Mouse (Mus musculus) megakaryocyte progenitor cell, adult 5-6 weeks (primary cell): Measurements from ENCODE around the gene Olfml2b. TPM values are rescaled to one million over a fixed set of nuclear protein-coding genes. Genes with fewer than 3 reads are reported as not detected.

Experiments
- ATAC-seq: replicated peaks from 2 replicates; pipeline ENCODE4 v1.8.0; 2016; ENCODE audit warnings: mild to moderate bottlenecking, moderate TSS enrichment, inconsistent platforms; ENCODE audit not compliant: poor library complexity
- total RNA-seq, 2 experiments: library from RNA; stranded (forward) in 1 of 2; stranded (reverse) in 1 of 2; fragments of 157-497, 149-512 nt in 1 of 2; fragments of 200-1000 nt in 1 of 2; gene quantifications; 2 replicates each; pipeline versions ENCODE4 v1.2.3 to v1.2.4; 2015 to 2017

Olfml2b gene
- total RNA-seq, 2 experiments from 2014 or later = 0.67 to 2.0 TPM

DNA sequence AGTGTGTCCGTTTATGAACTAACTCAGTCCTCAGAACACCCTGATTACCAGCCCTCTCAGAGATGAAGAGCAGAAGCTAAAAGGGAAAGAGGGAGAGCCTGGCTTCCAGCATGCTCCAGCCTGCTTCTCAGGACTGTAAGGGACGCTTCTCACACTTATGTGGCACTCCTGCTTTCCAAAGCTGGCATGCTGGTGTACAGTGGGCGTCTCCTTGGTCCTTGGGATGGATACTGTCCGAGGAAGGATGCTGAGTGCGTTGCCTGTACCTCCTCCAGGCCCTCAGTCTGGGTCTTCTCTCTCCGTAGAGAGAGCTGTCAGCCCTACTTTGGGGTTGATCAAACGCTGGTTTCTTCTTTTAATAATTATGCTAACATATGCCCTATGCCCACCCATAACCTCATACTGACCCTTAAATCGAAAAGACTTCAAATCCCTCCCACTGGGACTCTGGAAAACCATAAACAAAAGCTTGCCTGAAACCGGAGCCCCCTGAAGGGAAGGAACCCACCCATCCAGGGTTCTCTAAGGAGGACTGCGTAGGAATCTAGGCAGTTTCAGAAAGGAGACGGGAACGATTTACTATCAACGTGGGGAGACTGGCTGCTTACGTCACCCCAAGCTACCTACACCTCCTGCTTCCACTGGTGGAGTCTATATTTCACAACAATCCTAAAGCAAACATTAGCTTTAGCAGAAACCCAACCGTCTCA lies 1.7 kb downstream of the Olfml2b start:
- ATAC-seq = no peak

DNA sequence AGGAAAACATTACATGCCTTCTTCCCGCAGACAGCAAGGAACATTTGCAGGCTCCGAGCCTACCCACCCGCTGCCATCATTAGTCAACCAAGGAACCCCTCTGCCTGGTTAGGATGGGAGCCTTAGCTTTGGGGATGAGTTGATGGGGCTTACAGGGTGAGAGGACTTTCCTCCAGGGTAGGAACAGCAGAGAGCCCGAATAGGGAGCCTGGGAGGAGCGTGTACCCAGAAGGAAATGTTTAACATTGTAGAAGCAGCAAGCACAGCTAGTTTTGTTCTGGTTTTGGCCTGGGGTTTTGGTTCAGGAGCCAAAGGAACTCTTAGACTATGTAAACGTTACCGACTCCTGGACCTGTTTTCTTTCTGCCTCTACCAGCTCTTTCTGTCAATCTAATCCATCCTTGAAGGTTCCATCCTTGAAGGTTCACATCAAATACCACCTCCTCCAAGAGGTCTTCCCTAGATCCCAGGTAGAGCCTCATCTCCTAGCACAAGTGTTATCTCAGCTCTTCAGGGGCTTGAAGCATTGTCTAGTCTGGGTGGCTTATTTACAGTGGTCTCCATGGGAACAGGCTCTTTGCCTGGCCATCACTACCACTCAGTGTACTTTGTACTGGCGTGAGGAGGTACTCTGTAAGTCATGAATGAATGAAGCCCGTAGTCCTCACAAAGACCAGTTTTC lies 2.4 kb downstream of the Olfml2b start:
- no peak for ATAC-seq

DNA sequence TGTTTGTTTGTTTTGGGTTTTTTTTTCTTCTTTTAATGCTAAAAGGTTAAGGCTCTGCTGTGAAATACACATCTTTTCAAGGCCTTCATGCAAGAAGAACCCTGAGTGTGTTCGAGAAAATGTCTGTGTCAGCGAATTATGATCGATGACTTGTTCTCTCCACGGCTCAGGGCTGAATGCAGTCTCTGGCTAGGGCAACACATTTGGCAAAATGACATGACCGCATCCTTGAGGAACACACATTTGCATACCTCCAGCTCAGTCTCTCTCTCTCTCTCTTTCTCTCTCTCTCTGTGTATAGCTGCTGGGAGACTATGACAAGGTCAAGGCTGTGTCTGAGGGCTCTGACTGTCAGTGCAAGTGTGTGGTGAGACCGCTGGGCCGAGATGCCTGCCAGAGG lies 3.0 kb downstream of the Olfml2b start:
- ATAC-seq = no peak

DNA sequence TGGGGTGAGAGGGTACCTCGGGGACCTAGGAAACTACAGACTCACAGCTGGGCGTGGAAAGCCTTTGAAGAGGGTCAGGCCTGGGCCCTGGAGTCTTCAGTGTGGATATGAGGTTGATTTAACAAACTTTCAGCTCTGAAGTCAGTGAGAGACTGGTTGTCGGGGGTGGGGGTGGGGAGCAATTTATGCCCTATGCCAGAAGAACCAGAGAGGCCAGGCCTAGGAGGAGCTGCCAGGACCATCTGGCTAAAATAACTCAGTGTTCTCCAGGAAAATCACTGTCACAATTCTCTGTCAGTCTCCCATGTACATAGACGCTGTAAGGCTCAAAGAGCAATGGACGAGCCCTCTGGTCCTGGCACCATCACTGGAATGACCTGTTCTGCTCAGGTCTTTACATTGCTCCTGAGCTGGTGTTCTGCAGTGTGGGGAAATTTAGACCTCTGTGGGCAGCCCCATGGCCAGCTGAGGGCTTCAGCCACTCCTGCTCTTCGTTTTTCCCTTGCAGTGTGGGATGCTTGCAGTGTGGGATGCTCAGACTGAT lies 3.7 kb downstream of the Olfml2b start:
- no peak for ATAC-seq

DNA sequence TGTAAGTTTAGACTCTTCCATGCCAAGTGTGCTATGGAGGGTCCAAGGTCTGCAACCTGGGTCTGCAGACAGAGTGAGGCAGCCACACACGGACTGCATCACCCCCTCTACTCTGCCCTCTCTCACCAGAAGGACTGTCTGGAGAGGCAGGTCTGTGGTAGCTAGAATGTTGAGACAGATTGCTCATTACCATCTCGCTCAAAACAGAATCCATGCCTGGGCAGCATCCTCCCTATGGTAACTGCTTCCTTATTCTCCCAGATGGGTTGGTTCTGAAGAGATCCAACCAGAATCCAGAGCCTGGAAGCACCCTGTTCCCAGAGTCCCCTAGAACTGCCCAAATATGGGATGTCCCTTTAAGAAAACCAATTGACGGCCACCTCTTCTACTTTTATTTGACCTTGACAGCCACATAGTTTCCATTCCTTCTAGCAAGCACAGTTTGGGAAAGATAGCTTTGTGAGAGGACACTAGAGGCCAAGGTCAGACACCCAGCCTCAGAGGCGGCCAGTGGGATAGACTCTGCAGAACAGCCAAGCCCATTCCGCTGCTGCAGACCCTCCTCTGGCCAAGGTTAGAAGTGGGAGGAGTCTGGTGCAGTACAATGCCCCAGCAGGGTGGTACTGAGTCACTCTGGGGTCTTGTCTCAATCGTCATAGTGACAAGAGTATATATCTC lies 6.9 kb downstream of the Olfml2b start:
- ATAC-seq = no peak

DNA sequence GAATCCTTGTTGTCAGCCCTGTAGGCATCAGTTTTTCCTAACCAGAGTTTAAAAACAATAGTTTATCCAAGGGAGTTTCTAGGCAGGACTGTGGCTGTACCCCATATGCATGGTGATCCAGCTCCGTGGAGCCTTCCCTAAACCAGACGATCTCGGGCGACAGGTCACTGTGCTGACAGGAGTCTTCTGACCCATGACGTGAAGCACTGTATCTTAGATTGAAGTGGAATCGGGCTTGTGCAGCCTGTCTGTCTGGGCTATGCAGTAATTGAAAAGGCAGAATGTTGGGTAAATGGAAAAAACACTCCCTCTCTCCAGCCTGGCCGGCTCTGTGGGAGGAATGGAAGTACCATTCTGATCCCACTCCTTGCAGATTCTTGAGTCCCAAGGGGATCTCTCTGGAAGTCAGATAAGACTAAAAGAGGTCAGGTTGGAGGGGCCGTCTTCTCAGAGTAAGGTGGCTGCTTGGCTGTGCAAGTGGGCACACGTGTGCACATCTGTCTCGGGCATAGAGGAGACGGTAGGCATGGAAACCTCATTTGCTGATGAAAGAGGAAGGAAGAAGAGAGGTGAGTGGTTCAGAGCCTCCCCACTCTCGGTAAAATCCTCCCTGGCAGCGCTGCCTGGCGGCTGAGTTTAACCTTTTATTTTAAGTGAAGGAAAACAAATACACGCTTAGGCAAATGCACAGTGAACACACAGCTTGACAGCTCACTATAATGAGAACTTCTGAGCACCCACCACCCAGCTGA lies 7.8 kb downstream of the Olfml2b start:
- peak; percentile 44; the same call in 1 of the 2 replicates for ATAC-seq

DNA sequence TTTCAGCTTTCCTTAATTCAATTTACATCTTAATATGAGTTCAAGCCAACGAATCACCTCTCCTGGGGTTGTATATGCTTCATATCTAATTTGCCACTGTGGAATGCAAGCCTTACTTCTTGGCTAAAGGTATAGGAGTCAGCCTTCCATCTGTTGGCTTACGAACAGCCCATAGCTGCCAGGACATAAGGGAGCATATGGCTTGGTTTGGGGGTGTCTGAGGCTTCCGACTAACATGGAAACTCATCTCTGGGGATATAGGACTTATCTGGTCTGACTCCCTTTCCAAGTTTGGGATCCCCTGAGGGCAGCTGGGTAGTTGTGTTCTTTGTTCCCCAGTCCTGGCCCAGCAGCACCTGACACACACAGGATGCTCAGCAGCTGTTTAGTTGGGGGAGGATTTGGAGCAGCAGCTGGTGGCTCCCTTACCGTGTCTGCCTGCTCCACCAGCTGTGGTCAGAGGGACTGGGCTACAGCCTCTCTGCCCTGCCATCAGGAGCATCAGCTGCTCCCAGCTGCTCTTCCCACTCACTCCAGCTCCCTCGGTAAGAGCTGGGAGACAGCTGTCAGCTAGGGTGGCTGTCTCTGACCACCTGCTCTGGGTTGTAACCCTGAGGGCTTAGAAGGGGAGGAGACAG lies 11.1 kb downstream of the Olfml2b start:
- no peak for ATAC-seq

DNA sequence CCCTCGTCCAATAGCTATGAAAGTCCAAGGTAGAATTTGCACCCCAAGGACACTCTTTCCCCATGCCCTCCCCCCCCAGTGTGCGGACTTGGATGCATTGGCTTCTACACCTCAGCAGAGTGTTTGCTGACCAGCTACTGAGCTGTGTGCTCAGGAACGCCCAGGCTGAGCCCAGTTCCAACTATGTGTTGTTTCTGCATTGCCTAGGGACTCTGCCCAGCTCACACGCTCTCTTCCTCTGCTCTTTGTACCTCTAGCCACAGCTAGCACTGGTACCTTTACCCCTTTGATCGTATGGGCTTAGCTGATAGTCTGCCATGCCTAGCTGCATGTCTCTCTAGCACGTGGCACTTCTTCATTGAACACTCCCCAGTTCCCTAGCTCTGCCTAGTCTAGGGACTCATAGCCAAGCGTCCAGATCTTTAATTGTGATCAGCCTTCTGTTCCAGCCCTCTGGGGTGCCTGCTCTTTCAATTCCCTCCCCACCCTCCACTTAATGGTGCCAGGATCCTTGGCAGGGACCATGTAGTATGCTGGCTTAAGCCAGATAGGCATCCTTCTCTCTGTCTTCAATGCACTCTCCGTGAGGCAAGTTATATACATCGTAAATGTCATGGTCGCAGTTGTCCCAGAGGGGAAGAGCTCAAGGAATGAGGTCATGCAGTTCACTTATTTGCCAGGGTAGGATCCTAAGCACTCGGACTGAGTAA lies 12.3 kb downstream of the Olfml2b start:
- ATAC-seq = no peak

DNA sequence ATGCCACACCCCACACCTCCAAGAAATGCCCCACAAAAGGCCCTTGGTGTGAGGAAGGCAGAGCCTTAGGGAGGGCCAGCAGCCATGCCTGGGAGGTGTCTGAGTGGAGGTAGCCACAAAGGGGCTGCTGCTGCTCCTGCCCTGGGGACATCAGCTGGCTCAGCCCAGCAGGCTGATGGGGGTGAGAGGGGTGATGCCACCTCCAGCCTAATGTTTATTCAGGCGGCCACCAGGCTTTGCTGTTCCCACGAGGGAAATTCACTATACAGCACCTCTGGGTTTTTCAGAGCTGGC lies 12.8 kb downstream of the Olfml2b start:
- no peak for ATAC-seq

DNA sequence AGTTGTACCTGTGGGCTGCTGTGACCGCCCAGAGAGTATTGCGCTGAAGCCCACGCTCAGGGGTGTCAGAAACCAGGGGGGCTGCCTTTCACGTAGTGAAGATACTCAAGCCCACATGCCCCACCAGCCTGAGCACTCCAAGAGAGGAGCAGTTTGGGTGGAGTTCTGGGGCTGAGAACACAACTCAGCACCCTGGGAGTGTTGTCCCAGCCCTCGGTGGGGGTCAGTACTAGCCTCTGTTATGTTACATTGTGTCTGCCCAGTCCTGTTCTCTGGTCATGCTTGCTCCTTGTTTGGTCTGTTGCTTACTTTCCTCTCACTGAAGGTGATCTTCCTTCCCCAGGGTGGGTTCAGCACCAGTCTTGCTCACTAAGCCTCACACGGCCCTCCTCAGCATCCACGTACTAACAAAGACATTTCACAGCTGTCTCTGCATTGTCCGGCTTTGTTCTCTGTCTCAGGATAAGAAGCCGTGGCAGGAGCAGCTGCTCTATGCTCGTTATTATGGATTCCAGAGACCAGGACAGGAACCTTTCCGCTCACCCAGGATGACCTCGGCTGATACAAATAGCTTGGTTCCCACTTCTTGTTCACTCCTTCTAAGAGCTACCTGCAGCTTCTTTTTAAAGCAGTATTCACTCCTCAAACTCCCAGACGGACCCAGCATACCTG lies 13.4 kb downstream of the Olfml2b start:
- no peak for ATAC-seq

DNA sequence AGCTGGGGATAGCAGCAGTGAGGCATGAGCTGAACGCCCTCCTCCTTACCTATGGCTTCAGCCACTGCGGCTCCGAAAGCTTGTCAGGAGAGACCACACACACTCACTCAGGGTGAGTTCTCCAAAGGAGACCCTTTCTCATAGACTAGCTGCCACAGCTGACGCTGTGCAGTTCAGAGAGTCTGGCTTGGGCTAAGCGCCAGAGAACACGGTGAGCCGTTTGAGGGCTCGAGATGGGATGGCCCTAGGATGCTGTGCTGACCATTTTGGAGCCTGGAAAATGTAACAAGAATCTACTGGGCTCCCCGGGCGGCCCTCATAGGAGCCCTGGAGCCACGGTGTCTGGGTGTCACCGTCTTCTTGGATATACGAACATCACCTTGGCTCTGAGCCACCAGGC lies 14.9 kb downstream of the Olfml2b start:
- ATAC-seq = no peak

DNA sequence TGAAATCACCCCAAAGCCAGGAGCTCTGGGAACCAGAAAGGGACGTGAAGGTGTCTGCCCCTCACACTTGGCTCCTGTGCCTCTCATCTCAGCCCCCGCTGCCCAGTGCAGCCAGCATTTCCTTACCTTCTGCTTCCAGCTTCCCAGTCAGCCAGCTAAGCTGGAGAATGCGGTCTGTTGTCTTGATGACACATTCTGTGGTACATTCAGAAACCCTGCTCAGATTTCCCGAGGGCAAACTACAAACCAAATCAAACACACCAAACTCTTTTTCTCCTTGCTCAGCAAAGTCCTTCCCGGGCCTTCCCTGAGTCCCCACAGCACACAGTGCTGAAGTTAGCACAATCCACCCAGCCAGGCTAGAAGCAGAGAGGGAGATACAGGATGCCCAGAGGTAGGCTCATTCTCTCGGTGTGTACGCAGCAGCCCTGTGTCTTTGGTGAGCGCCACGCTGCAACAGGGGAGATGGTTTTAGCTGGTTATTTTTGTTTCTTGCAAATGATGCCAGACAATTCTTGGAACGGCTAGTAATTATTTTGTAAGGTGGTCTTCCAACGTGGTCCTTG lies 20.4 kb downstream of the Olfml2b start:
- no peak for ATAC-seq

DNA sequence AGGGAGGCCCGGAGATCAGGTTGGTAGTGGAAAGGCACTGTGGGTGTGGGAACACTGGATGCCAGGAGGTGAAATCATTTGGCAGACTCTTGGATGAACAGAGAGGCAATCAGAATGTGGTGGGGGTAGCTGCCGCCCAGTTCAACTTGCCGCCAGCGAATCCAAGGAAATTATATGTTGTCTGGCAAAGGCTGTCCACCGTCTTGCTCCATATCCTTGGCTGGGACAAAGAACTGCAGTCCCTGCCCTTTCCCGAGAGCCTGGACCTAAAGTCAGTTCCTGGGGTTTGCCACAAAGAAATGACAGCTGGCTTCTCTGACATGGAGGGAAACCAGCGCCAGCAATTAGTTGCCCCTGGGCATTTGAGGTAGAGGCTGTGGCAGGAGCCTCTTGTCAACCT lies 20.9 kb downstream of the Olfml2b start:
- no peak for ATAC-seq

DNA sequence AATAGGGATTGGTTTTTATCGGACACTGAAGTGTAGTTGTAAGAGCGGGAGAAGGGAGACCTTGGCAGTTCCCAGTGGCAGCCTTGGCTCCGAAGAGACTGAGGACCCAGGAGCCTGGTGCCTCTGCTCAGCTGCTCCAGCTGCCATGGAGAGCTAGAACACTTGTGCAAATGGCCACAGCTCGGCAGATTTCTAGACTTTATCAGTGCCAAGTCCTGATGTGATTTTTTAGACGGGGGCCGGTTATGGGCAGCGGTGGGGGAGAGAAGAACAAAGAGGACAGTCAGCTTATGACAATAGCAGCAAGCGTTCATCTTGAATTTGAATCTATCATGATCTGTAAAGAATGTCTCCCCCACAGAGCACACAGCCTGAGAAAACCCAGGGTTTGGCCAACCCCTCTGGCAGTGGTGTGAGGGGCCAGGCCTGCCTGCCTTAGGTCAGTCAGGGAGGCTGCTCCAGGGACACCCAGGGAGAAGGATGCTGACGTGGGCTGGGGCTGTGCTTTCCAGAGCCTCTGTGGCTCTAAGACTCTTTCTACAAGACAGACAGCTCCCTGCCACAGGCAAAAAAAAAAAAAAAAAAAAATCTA lies 29.9 kb downstream of the Olfml2b start:
- ATAC-seq = no peak

DNA sequence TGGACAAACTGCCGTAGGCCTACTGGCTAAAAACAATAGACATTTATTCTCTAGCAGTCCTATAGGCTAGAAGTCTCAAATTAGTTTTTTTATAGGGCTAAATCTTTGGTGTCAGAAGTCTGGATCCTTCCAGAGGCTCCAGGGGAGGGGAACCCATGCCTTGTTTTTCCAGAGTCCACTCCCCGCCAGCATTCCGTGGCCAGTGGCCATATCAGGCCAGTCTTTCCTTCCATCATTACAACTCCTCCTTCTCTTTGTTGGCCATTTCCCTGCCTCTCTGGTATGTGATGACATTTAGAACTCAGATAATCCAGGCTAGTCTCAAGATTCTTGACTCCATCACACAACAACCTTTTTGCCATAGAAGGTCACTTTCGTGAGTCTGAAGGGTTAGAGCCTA lies 33.3 kb downstream of the Olfml2b start:
- ATAC-seq = no peak

DNA sequence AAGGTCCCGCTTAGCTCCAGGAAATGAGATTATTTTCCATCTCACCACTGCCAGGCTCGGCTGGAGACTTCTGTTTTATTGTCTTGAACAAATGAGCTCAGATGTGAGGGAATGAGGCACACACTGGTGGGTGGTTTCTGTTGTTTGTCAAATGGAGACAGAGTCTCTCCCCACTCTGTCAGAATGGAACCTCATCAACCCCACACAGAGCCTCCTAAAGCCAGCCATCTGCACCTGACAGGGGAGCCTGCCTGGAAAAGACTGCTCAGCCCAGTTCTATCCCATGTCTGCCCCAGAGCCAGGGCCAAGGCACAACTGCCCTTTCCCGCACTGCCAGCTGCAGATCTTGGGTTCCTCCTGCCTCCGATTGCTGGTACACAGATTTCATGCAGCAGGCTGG lies 34.5 kb downstream of the Olfml2b start:
- ATAC-seq = no peak

DNA sequence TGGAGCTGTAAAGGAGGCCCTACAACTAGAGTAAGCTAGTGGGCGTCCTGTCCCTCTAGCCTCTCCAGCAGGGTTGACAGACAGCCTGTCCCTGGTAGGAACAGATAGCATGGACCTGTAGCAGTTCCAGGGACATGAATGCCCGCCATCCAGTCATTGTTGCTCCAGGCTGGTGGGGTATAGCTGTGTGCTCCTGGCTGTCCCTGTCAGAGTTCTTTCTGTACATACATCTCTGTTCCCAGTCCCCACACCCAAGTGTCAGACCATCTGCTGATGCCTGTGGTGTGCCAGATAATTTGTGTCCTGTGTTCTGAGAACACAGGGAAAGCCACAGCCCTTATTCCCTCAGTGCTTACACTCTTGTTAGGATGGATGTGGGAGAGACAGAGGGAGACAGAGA lies 35.3 kb downstream of the Olfml2b start:
- no peak for ATAC-seq

DNA sequence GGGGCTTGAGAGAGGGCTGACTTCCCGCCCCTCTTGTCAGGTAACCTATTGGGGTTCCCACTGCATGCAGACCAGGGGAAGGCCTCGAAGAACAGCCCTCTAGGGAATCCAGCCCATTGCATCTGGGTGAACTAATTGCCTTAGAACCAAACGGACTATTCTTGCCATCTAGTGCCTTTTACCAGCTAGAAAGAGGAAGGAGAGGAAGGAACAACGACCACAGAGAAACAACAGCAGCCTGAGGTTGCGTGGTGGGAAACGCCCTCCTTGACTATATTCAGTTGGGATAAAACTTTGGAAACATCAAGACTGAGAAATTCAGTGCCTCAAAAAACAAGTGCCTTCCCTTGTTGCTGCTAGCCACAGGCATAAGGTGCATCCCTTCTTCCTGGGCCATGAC lies 39.5 kb downstream of the Olfml2b start:
- ATAC-seq = peak; percentile 85

DNA sequence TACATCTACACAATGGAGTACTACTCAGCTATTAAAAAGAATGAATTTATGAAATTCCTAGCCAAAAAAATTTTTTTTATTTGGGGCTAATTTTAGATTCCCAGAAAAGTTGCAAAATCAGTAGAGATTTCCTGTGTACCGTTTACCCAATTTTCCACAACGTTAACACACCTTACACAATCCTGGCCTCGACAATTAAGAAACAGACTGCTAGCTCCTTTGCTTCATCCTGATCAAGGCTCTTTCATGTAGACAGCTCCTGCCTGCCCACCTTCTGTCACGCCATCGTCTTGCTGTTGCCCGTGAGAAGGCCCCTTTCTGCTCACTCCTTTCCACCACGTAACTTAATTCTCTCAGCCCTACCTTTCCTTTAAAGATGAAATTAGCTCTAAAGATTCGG lies 45.4 kb downstream of the Olfml2b start:
- ATAC-seq = peak; percentile 85
